Mouse (Mus musculus): ENCODE measurements at regions not wholly inside any gene's neighbourhood (a gene's known extent, or its start where the extent isn't known, plus 50 kb on each side); places are given as distances from the start of the nearest gene placed in this dataset.

- TF ChIP-seq CTCF (IDR thresholded peaks at IDR 0.05; ENCODE audit: borderline replicate concordance, extremely low read depth, insufficient read depth, insufficient read length) = no peak
- no peak for TF ChIP-seq POLR2A (IDR thresholded peaks at IDR 0.05; ENCODE audit: borderline replicate concordance, extremely low read depth, insufficient read depth, insufficient read length, poor library complexity, severe bottlenecking)
Observed at GRCm38 (mm10) chr3:52416261-52416660, 148.1 kb downstream of the Foxo1 start.
